ENCODE assay signal across 11 mouse cellular contexts in genomic region chr2:112448046-112448445, GRCm38 (mm10). TPM values are rescaled to one million over a fixed set of nuclear protein-coding genes. Genes with fewer than 3 reads are reported as not detected.
"Had no signal": no experiment of that assay in that cellular context is flagged by ENCODE, and none has a peak within 500 bp of the region (broad histone marks: within the 10 kb centered on the region; RNA-seq: fewer than 3 reads in every experiment).

No protein-coding gene starts in this region.

RNA-seq across cellular contexts. Expression of gene Chrm5, which starts 32.5 kb away (rescaled TPM):
- total RNA-seq: liver, adult 2 months; megakaryocyte-erythroid progenitor cell, adult 5-6 weeks had no signal
- polyA plus RNA-seq: limb, embryonic 14.5 days; liver, adult 2 months; liver, embryonic 13.5 days; liver, embryonic 16.5 days; lung, embryonic 14.5 days; lung, postnatal 0 days; midbrain, embryonic 11.5 days; stomach, embryonic 14.5 days; stomach, postnatal 0 days; thymus, adult 2 months had no signal
